Mouse (Mus musculus): ENCODE measurements around the gene Nek7.

DNA sequence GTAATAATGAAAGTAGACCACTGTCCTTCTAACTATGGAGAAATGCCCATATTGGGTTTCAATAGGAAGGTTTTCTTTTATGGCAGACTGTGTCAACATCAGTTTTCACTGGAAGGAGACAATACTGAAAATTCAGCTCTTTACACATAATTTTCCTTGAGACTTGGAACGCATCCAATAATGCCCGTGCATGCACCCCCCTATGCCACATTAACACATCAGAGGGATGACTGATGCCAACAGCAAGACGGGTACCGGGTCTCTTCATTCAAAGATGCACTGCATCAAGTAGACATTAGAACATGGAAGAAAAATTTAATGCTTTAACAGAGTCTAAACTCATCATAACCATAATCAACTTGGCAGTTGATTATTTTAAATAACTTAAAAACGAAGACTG, 101.7 kb downstream of the Nek7 start:
- TF ChIP-seq EP300 (IDR thresholded peaks at IDR 0.05; ENCODE audit: low read length) (no peak), POLR2AphosphoS2 (IDR thresholded peaks at IDR 0.05; ENCODE audit: low read depth, low read length) (no peak), HCFC1 (IDR thresholded peaks at IDR 0.05; ENCODE audit: low read depth, low read length) (no peak), MAFK (IDR thresholded peaks at IDR 0.05; ENCODE audit: insufficient replicate concordance, low read length) (no peak), RCOR1 (conservative IDR thresholded peaks at IDR 0.05; ENCODE audit: low read depth, low read length) (no peak), CTCF (conservative IDR thresholded peaks at IDR 0.05 in 1 of 2, IDR thresholded peaks at IDR 0.05 in 1 of 2; ENCODE audit: low read depth in 2 of 2, low read length in 2 of 2) (no peak), UBTF (IDR thresholded peaks at IDR 0.05; ENCODE audit: low read depth, low read length) (no peak), ZNF384 (IDR thresholded peaks at IDR 0.05; ENCODE audit: low read depth, low read length) (no peak), TCF12 (IDR thresholded peaks at IDR 0.05; ENCODE audit: low read depth, low read length) (no peak), POLR2A (IDR thresholded peaks at IDR 0.05; ENCODE audit: low read depth, low read length) (no peak), ZC3H11A (IDR thresholded peaks at IDR 0.05; ENCODE audit: low read depth, low read length) (no peak), CHD2 (IDR thresholded peaks at IDR 0.05; ENCODE audit: low read length) (no peak), TBP (conservative IDR thresholded peaks at IDR 0.05; ENCODE audit: low read depth, low read length) (no peak), NRF1 (IDR thresholded peaks at IDR 0.05; ENCODE audit: low read depth, low read length) (no peak)

Data from CH12.LX (cell line).